Mouse (Mus musculus) ES-Bruce4 (cell line): ENCODE data around the gene Zfp90. TPM values are rescaled to one million over a fixed set of nuclear protein-coding genes. Genes with fewer than 3 reads are reported as not detected.
"Not testable (repeated sequence)": the region's sequence is repeated elsewhere in the genome, so short reads cannot be mapped to it uniquely, and the experiment has no call there.

Experiments used
- H3K27ac ChIP-seq: 2 replicates; pipeline ENCODE4 v1.5.1; 2012; ENCODE audit warnings: low read length, inconsistent platforms; ENCODE audit not compliant: insufficient read depth
- H3K27me3 ChIP-seq: 2 replicates; pipeline ENCODE4 v1.6.1; 2012; ENCODE audit warnings: mild to moderate bottlenecking, low read length, inconsistent platforms; ENCODE audit not compliant: control insufficient read depth, poor library complexity, insufficient read depth, severe bottlenecking
- H3K36me3 ChIP-seq: 2 replicates; pipeline ENCODE4 v1.6.1; 2012; ENCODE audit warnings: inconsistent platforms, mild to moderate bottlenecking, low read length, moderate library complexity; ENCODE audit not compliant: control insufficient read depth, poor library complexity, insufficient read depth, severe bottlenecking
- H3K4me1 ChIP-seq: one replicate; pipeline ENCODE4 v1.8.1; 2011; ENCODE audit warnings: low read length; ENCODE audit not compliant: control insufficient read depth, insufficient read depth
- H3K4me3 ChIP-seq: 2 replicates; pipeline ENCODE4 v1.5.1; 2011; ENCODE audit warnings: low read depth, mild to moderate bottlenecking, low read length
- H3K9ac ChIP-seq: 2 replicates; pipeline ENCODE4 v1.6.1; 2012; ENCODE audit warnings: low read depth, mild to moderate bottlenecking, inconsistent platforms; ENCODE audit not compliant: poor library complexity, severe bottlenecking
- H3K9me3 ChIP-seq: replicated peaks from 2 replicates; pipeline ENCODE4 v1.6.1; 2012; ENCODE audit warnings: mild to moderate bottlenecking, low read length, inconsistent platforms; ENCODE audit not compliant: control insufficient read depth, poor library complexity, insufficient read depth, severe bottlenecking
- CTCF ChIP-seq: IDR thresholded peaks from one replicate; pipeline ENCODE4 v1.8.1; 2011; ENCODE audit warnings: low read depth, low read length
- EP300 ChIP-seq: IDR thresholded peaks from 2 replicates; pipeline ENCODE4 v1.6.1; 2011; ENCODE audit warnings: low read depth, low read length; ENCODE audit not compliant: insufficient read depth
- POLR2A ChIP-seq: IDR thresholded peaks from one replicate; pipeline ENCODE4 v1.8.1; 2011; ENCODE audit warnings: low read length; ENCODE audit not compliant: insufficient read depth
- polyA plus RNA-seq: library from polyadenylated mRNA; stranded (reverse); fragments of >200 nt; gene quantifications from 2 replicates; pipeline ENCODE4 v1.2.4, GENCODE M21; 2011; ENCODE audit warnings: low read depth; ENCODE audit not compliant: missing spikeins, insufficient read depth, insufficient read length

Gene Zfp90
- polyA plus RNA-seq, 1 experiment = 8.0 TPM

DNA sequence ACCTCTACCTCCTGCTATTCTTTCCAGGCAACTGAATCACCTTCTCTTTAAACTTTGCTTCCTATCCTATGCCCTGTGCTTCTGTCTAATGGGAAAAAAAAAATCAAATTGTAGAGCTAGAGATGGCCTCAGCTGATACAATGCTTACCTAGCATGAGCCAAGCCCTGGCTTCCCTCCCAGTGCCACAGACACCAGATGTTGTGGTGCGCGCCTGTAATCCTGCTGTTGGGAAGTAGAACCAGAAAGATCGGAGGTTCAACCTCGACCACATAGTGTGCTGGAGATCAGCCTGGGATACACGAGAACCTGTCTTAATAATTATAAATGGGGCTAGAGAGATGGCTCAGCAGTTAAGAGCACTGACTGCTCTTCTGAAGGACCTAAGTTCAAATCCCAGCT lies 2.6 kb downstream of the Zfp90 start:
- Histone ChIP-seq H3K4me3 (no peak overlapping the region), H3K9ac (no peak overlapping the region), H3K27me3 (no peaks in the 10 kb centered on the region), H3K9me3 (no peaks in the 10 kb centered on the region), H3K36me3 (peaks cover 8% of the 10 kb centered on the region), H3K4me1 (no peaks in the 10 kb centered on the region), H3K27ac (no peak overlapping the region)
- no peak for TF ChIP-seq EP300
- no peak for TF ChIP-seq CTCF
- no peak for TF ChIP-seq POLR2A

DNA sequence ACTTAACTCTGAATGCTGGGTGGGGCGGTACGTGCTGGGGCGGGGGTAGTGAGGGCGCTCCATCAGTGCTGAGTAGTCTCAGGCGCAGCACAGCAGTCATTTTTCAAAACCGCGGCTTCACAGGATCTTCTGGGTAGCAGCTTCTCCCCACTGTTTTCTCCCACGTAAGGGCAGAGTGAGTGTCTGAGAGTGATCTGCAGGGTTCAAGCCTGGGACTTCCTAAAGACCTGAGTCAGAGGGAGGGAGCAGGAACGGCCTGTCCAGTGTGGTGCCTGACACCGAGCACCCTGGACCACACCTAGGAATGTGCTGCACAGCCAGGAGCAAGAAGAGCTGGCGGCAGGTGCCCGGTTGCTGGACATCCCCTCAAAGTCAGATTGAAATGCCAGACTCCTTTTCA lies 16.0 kb downstream of the Zfp90 start:
- H3K4me3 ChIP-seq = peak overlapping the region; percentile 63
- no peak overlapping the region for H3K27ac ChIP-seq
- no peak for TF ChIP-seq CTCF
- 0 out of 2 replicates have a peak, but pooled peaks have one; percentile 30 for TF ChIP-seq EP300
- no peaks in the 10 kb centered on the region for H3K4me1 ChIP-seq
- H3K9ac ChIP-seq = peak overlapping the region; percentile 9; the same call in 1 of the 2 replicates
- H3K36me3 ChIP-seq = no peaks in the 10 kb centered on the region
- peaks cover 2% of the 10 kb centered on the region; the same call in 1 of the 2 replicates for H3K9me3 ChIP-seq
- H3K27me3 ChIP-seq = no peaks in the 10 kb centered on the region

DNA sequence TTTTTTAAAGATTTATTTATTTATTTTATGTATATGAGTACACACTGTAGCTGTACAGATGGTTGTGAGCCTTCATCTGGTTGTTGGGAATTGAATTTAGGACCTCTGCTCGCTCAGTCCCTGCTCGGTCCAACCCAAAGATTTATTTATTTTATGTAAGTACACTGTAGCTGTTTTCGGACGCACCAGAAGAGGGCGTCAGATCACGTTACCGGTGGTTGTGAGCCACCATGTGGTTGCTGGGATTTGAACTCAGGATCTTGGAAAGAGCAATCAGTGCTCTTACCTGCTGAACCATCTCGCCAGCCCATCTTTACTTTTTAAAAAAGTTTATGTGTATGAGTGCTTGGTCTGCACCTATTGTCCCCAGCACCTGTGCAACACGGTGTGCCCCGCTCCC lies 16.8 kb downstream of the Zfp90 start:
- not testable (repeated sequence) for H3K27me3 ChIP-seq, H3K4me3 ChIP-seq, H3K4me1 ChIP-seq, H3K27ac ChIP-seq, H3K36me3 ChIP-seq, H3K9me3 ChIP-seq
- H3K9ac ChIP-seq = 0 out of 2 replicates have a peak overlapping the region, but pooled peaks have one; percentile 9
- peak; percentile 55 for TF ChIP-seq CTCF

DNA sequence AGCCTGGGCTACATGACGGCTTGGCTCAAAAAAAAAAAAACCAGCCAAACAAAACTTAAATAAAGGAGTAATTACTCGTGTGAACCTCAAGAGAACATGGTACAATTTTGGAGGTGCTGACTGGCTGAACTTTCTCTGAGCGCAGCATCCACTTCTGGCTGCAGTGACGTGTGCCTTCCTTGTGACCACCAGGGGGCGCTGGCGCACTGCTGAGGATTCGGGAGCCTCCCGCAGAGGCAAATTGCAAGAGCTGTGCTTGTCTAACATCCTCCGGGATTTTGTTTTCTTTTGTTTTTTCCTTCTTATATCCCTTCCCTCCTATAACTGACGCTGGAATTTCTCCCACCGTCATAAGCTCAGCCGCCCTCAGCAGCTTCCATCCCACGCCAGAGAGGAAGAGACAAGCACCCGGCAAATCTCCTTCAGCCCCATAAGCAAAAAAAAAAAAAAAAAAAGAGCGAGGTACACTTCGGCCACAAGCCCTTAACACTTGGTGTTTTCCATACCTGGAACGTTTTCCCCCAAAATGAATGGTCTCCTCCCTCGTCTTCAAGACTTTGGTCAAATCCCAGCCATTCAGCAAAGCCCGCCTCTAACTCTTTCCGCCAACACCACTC lies 17.9 kb downstream of the Zfp90 start:
- H3K27me3 ChIP-seq = no peaks in the 10 kb centered on the region
- 0 out of 2 replicates have a peak overlapping the region, but pooled peaks have one; percentile 25 for H3K4me3 ChIP-seq
- no peaks in the 10 kb centered on the region for H3K9me3 ChIP-seq
- H3K36me3 ChIP-seq = no peaks in the 10 kb centered on the region
- H3K4me1 ChIP-seq = no peaks in the 10 kb centered on the region
- no peak overlapping the region for H3K27ac ChIP-seq
- TF ChIP-seq CTCF = peak; percentile 98
- TF ChIP-seq EP300 = no peak
- H3K9ac ChIP-seq = peak overlapping the region; percentile 57

DNA sequence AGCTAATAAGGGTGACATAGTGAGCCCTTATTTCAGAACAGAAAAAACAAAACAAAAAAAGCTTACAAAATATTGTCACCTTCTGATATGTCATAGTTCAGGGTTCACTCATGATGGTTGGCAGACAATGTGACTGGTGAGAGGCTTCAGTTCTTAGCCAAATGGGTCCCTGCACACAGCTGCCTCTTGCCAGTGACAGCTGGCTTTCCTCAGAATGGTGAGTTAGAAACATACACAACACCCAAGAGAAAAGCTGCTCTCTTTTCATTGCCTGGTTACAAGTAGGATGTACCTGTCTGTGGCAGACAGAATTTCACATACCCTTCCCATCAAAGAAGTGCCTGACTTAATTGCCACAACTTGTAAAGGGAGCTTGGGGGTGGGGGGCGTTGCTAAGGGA lies 18.5 kb downstream of the Zfp90 start:
- no peak for TF ChIP-seq POLR2A
- TF ChIP-seq CTCF = no peak
- no peak for TF ChIP-seq EP300
- peak overlapping the region; percentile 57; the same call in 1 of the 2 replicates for H3K9ac ChIP-seq
- H3K27ac ChIP-seq = no peak overlapping the region
- no peaks in the 10 kb centered on the region for H3K36me3 ChIP-seq
- no peaks in the 10 kb centered on the region for H3K27me3 ChIP-seq
- H3K9me3 ChIP-seq = no peaks in the 10 kb centered on the region
- H3K4me1 ChIP-seq = no peaks in the 10 kb centered on the region
- no peak overlapping the region for H3K4me3 ChIP-seq

DNA sequence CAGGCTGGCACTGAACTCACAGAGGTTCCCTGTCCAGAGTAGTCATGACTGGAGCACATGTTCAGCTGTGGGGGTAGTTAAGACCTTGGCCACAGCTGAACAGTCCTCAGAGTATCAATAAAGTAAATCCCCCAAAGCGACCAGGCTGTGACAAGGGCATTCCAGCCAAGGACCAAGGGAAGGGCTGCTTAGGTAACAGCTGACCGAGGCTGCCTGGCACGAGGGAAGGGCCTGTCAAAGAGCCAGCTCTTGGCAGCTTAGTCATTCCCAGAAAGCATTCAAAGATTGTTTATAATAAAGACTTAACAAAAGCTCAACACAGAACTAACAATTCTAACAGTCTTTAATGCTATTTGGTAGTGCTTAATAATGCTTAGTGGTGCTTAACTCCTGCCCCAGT lies 22.7 kb downstream of the Zfp90 start:
- Histone ChIP-seq H3K9me3 (no peaks in the 10 kb centered on the region; the same call in 1 of the 2 replicates), H3K9ac (no peak overlapping the region), H3K27ac (no peak overlapping the region), H3K27me3 (no peaks in the 10 kb centered on the region), H3K4me1 (no peaks in the 10 kb centered on the region), H3K36me3 (no peaks in the 10 kb centered on the region), H3K4me3 (no peak overlapping the region)
- TF ChIP-seq CTCF = no peak
